Mouse (Mus musculus): ENCODE data around the gene Mrpl53.

DNA sequence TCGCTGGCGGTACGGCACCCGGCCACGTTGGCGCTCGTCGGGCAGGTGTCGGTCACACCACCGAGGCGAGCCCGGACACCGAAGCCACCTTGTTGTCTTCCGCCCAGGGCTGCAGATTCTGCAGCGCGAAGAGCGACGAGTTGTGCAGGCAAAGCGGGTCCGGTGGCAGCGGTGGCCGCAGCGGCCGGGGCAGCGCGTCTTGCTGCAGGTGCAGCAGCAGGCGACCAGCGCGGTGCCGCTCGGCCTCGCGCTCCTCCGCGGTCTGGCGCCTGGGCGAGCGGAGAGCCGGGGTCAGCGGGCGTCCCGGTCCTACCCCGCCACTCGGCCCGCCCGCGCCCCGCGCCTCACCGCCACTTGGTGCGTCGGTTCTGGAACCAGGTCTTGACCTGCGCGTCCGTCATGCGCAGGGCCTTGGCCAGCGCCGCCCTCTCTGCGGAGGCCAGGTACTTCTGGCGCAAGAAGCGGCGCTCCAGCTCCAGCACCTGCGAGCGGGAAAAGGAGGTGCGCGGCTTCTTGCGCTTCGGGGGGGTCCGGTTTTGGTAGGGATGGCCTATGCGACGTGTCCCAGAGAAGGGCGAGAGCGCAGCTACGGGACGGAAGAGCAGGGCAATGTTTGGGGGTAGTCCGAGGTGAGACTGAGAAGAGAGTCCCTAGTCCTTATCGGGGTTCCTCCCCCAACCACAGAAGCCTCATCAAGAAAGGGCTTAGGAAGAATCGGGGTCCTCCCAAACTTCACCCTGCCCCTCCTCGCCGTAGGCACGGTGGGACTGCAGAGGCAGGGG lies 39.9 kb upstream of the Mrpl53 start:
- TF ChIP-seq CTCF (IDR thresholded peaks at IDR 0.05; ENCODE audit: low read depth, low read length) (no peak), POLR2A (IDR thresholded peaks at IDR 0.05; ENCODE audit: insufficient read depth, low read length) (no peak), EP300 (IDR thresholded peaks at IDR 0.05; ENCODE audit: insufficient read depth, low read depth, low read length) (no peak)
